Mouse (Mus musculus): Measurements from ENCODE around the gene Map3k5.
A peak's percentile ranks its signal among the peaks of the same experiment; 100 is the strongest.

GRCm38 (mm10) chr10:19893976-19894375, 40.3 kb upstream of the Map3k5 start:
- no peak for TF ChIP-seq POLR2A (IDR thresholded peaks at IDR 0.05; ENCODE audit: borderline replicate concordance, extremely low read depth, insufficient read depth, insufficient read length, poor library complexity, severe bottlenecking)
- TF ChIP-seq CTCF (IDR thresholded peaks at IDR 0.05; ENCODE audit: borderline replicate concordance, extremely low read depth, insufficient read depth, insufficient read length) = peak; percentile 76; the same call in 1 of the 2 replicates
